ENCODE assay signal across 16 mouse cellular contexts in the genomic region with DNA sequence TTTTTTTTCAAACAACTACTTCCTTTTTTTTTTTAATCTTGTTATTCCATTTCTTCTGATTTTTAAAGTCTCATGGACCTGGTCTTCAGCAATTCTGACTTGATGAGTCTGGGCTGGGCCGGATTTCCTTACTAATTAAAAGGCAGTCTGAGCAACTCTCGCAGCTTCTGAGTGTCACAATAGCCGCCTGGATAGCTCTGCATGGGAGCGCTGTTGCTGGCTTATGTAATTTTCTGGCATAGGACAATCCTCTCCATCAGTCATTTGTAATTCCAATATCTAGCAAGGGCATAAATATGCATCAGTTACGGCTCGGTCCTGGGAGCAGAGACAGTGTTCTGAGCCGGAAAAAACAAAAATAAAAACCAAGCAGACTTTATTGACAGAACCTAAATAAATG.
A peak's percentile ranks its signal among the peaks of the same experiment; 100 is the strongest.
DNase-seq lines count a peak whose midpoint lies in the region; ATAC-seq lines count a peak whose summit lies in the region.
"Had no signal": no experiment of that assay in that cellular context is flagged by ENCODE, and none has a peak within 500 bp of the region (broad histone marks: within the 10 kb centered on the region; RNA-seq: fewer than 3 reads in every experiment).

No protein-coding gene starts in this region.

- ATAC-seq in forebrain, embryonic 16.5 days = peak; percentile 62
- ATAC-seq in forebrain, embryonic 15.5 days (replicated peaks) = no peak

- no peaks in the 10 kb centered on the region for H3K4me1 ChIP-seq in forebrain, embryonic 16.5 days (replicated peaks; ENCODE audit: control insufficient read depth, insufficient read depth, low read length)
- peaks cover 3% of the 10 kb centered on the region; the same call in 1 of the 2 replicates for H3K4me1 ChIP-seq in forebrain, embryonic 15.5 days
- H3K4me1 ChIP-seq: heart, embryonic 10.5 days; limb, embryonic 13.5 days; neural tube, embryonic 15.5 days had no signal

- 8% methylated on average over 7 of the region's 7 CpGs for WGBS in forebrain, embryonic 16.5 days
- whole genome bisulfite sequencing in forebrain, embryonic 15.5 days = 15% methylated on average over 7 of the region's 7 CpGs

- DNase-seq in layer of hippocampus, adult 11-12 months (ENCODE audit: low spot score) = peak; percentile 23
- DNase-seq in layer of hippocampus, postnatal 10 days (ENCODE audit: low spot score in 2 of 2) = no peak
- DNase-seq in Muller cell, postnatal 12 days (ENCODE audit: inconsistent ontology term) = peak; percentile 60
- DNase-seq in cerebellum, adult 9-10 months = peak; percentile 71
- DNase-seq in urinary bladder, adult 2 months (ENCODE audit: low spot score) = no peak
- DNase-seq: adrenal gland, adult 8-10 months; gastrocnemius, postnatal 10 days; heart, postnatal 36 days; thymus, postnatal 4 days had no signal

- H3K36me3 ChIP-seq in forebrain, embryonic 16.5 days (ENCODE audit: control insufficient read depth, insufficient read depth) = no peaks in the 10 kb centered on the region
- no peaks in the 10 kb centered on the region for H3K36me3 ChIP-seq in forebrain, embryonic 15.5 days
- H3K36me3 ChIP-seq: embryonic facial prominence, embryonic 12.5 days; forebrain, embryonic 12.5 days; heart, embryonic 10.5 days; limb, embryonic 13.5 days; neural tube, embryonic 15.5 days had no signal

- H3K27me3 ChIP-seq in forebrain, embryonic 16.5 days (replicated peaks; ENCODE audit: control insufficient read depth, insufficient read depth, low read length) = no peaks in the 10 kb centered on the region
- no peaks in the 10 kb centered on the region for H3K27me3 ChIP-seq in forebrain, embryonic 15.5 days
- H3K27me3 ChIP-seq: forebrain, embryonic 12.5 days; neural tube, embryonic 15.5 days had no signal

- H3K27ac ChIP-seq in forebrain, embryonic 16.5 days (ENCODE audit: low read length) = no peak overlapping the region
- H3K27ac ChIP-seq in forebrain, embryonic 15.5 days (replicated peaks) = no peak overlapping the region
- H3K27ac ChIP-seq: embryonic facial prominence, embryonic 12.5 days; forebrain, embryonic 12.5 days; heart, embryonic 10.5 days; limb, embryonic 13.5 days; neural tube, embryonic 15.5 days had no signal

- H3K9me3 ChIP-seq in forebrain, embryonic 16.5 days (ENCODE audit: control insufficient read depth, low read length) = 0 out of 2 replicates have a peak, but pooled peaks cover 3% of the 10 kb centered on the region
- no peaks in the 10 kb centered on the region for H3K9me3 ChIP-seq in forebrain, embryonic 15.5 days
- H3K9me3 ChIP-seq: embryonic facial prominence, embryonic 12.5 days; forebrain, embryonic 12.5 days; heart, embryonic 10.5 days; limb, embryonic 13.5 days; neural tube, embryonic 15.5 days had no signal

- no peak overlapping the region for H3K4me3 ChIP-seq in forebrain, embryonic 16.5 days (replicated peaks; ENCODE audit: low read length)
- H3K4me3 ChIP-seq in forebrain, embryonic 15.5 days = no peak overlapping the region
- H3K4me3 ChIP-seq: embryonic facial prominence, embryonic 12.5 days; forebrain, embryonic 12.5 days; heart, embryonic 10.5 days; limb, embryonic 13.5 days; neural tube, embryonic 15.5 days had no signal

- no peak overlapping the region for H3K9ac ChIP-seq in forebrain, embryonic 16.5 days (replicated peaks; ENCODE audit: low read depth, low read length)
- H3K9ac ChIP-seq in forebrain, embryonic 15.5 days (replicated peaks) = no peak overlapping the region
- H3K9ac ChIP-seq: embryonic facial prominence, embryonic 12.5 days; forebrain, embryonic 12.5 days; limb, embryonic 13.5 days; neural tube, embryonic 15.5 days had no signal

- no peak overlapping the region for H3K4me2 ChIP-seq in forebrain, embryonic 16.5 days (ENCODE audit: low read length)
- no peak overlapping the region for H3K4me2 ChIP-seq in forebrain, embryonic 15.5 days (replicated peaks)
- H3K4me2 ChIP-seq: embryonic facial prominence, embryonic 12.5 days; forebrain, embryonic 12.5 days; limb, embryonic 13.5 days; neural tube, embryonic 15.5 days had no signal

Comparison
In these comparisons a context has a peak if more than half of its experiments do, and no peak if none do; other contexts are left out.
1. DNase-seq: peak in layer of hippocampus, adult 11-12 months (single experiment), Muller cell, postnatal 12 days (single experiment) and cerebellum, adult 9-10 months (single experiment); none in layer of hippocampus, postnatal 10 days (0 of 2) and urinary bladder, adult 2 months (single experiment).